Mouse (Mus musculus): Measurements from ENCODE around the gene Tmem59l. TPM values are rescaled to one million over a fixed set of nuclear protein-coding genes. Genes with fewer than 3 reads are reported as not detected.

Gene Tmem59l
- total RNA-seq, 4 experiments from 2014 or later = not detected

Other genes starting within 250 kb of the Tmem59l start
- gene Homer3, start 204.5 kb downstream of the Tmem59l start, total RNA-seq (2022) = 1 to 10 TPM; 3.1 to 4.4 (median 3.2) TPM
- 10 to 100 TPM; 25.8 to 35.3 (median 33.9) TPM for gene Ddx49, start 184.9 kb downstream of the Tmem59l start, total RNA-seq (2022)
- gene Cope, start 184.8 kb downstream of the Tmem59l start, total RNA-seq (2022) = 100 to 1,000 TPM; 112 to 126 (median 121) TPM
- gene Cers1, start 171.6 kb downstream of the Tmem59l start, total RNA-seq (2022) = 10 to 100 TPM; 16.5 to 25.1 (median 20.2) TPM
- gene Gdf1, start 157.5 kb downstream of the Tmem59l start, total RNA-seq (2022) = 1 to 10 TPM in 1 of 4 experiments, under 1 TPM in 1, not detected in 2; 0.75 to 2.7 TPM
- gene Upf1, start 134.1 kb downstream of the Tmem59l start, total RNA-seq (2022) = 10 to 100 TPM; 29.7 to 32.7 (median 30.8) TPM
- 10 to 100 TPM in 2 of 4 experiments, 1 to 10 TPM in 2; 2.7 to 16.7 (median 8.4) TPM for gene Comp, start 113.8 kb downstream of the Tmem59l start, total RNA-seq (2022)
- 10 to 100 TPM in 1 of 4 experiments, 1 to 10 TPM in 3; 7.1 to 15.3 (median 7.6) TPM for gene Crtc1, start 47.8 kb downstream of the Tmem59l start, total RNA-seq (2022)
- gene Klhl26, start 10.4 kb downstream of the Tmem59l start, total RNA-seq (2022) = 1 to 10 TPM; 6.6 to 9.7 (median 7.5) TPM
- 1 to 10 TPM; 1.1 to 2.5 (median 2.3) TPM for gene Crlf1, start 5.8 kb upstream of the Tmem59l start, total RNA-seq (2022)
- gene Rex1bd, start 19.4 kb upstream of the Tmem59l start, total RNA-seq (2022) = 100 to 1,000 TPM; 175 to 196 (median 181) TPM
- gene Uba52, start 23.4 kb upstream of the Tmem59l start, total RNA-seq (2022) = 100 to 1,000 TPM; 794 to 918 (median 839) TPM
- gene Fkbp8, start 40.4 kb upstream of the Tmem59l start, total RNA-seq (2022) = 100 to 1,000 TPM; 113 to 123 (median 120) TPM
- 10 to 100 TPM; 68.3 to 80.8 (median 76.7) TPM for gene Kxd1, start 40.6 kb upstream of the Tmem59l start, total RNA-seq (2022)
- gene Ell, start 52.1 kb upstream of the Tmem59l start, total RNA-seq (2022) = 10 to 100 TPM; 11.9 to 14.7 (median 12.3) TPM
- 1 to 10 TPM; 1.9 to 3.4 (median 2.4) TPM for gene Isyna1, start 107.0 kb upstream of the Tmem59l start, total RNA-seq (2022)
- gene Ssbp4, start 121.5 kb upstream of the Tmem59l start, total RNA-seq (2022) = 10 to 100 TPM in 3 of 4 experiments, 1 to 10 TPM in 1; 8.5 to 19.2 (median 10.4) TPM
- under 1 TPM in 3 of 4 experiments, not detected in 1; 0.17 to 0.49 (median 0.22) TPM for gene Lrrc25, start 128.8 kb upstream of the Tmem59l start, total RNA-seq (2022)
- under 1 TPM in 1 of 4 experiments, not detected in 3; 0.24 TPM for gene Gdf15, start 145.1 kb upstream of the Tmem59l start, total RNA-seq (2022)
- 10 to 100 TPM; 13.6 to 19.0 (median 15.7) TPM for gene Pgpep1, start 173.0 kb upstream of the Tmem59l start, total RNA-seq (2022)
- gene Lsm4, start 185.9 kb upstream of the Tmem59l start, total RNA-seq (2022) = 10 to 100 TPM; 64.4 to 75.4 (median 70.3) TPM
- 10 to 100 TPM; 31.9 to 42.0 (median 38.3) TPM for gene Jund, start 211.6 kb upstream of the Tmem59l start, total RNA-seq (2022)
- gene Iqcn, start 216.1 kb upstream of the Tmem59l start, total RNA-seq (2022) = not detected
- gene Gm3336, start 231.2 kb upstream of the Tmem59l start, total RNA-seq (2022) = not detected
- 1 to 10 TPM in 2 of 4 experiments, under 1 TPM in 2; 0.65 to 2.3 (median 1.1) TPM for gene Pde4c, start 236.4 kb upstream of the Tmem59l start, total RNA-seq (2022)